Mouse (Mus musculus) adrenal gland (tissue): Measurements from ENCODE around the gene Nrap.
"Not testable (repeated sequence)": the region's sequence is repeated elsewhere in the genome, so short reads cannot be mapped to it uniquely, and the experiment has no call there.

Experiments used
- intact Hi-C: fragments of 180-260 bp; cut with DNase I; formaldehyde crosslinking; loops from one replicate; pipeline ENCODE4 v1.15.1; 2025

Nrap gene

GRCm38 (mm10) chr19:56366168-56366567 lies 23.7 kb downstream of the Nrap start:
- intact Hi-C loops, result no loop called here

GRCm38 (mm10) chr19:56364563-56364962 lies 25.3 kb downstream of the Nrap start:
- intact Hi-C loops, result no loop called here

GRCm38 (mm10) chr19:56363721-56364460 lies 25.9 kb downstream of the Nrap start:
- intact Hi-C loops, result no loop called here

- intact Hi-C loops, result no loop called here
Measured at GRCm38 (mm10) chr19:56358890-56359289, 30.9 kb downstream of the Nrap start.

- intact Hi-C loops, result not testable (repeated sequence)
Measured at GRCm38 (mm10) chr19:56357374-56357708, 32.5 kb downstream of the Nrap start.

- intact Hi-C loops, result no loop called here
Measured at GRCm38 (mm10) chr19:56356480-56357373, 33.1 kb downstream of the Nrap start.

GRCm38 (mm10) chr19:56355201-56355600 lies 34.6 kb downstream of the Nrap start:
- intact Hi-C loops, result no loop called here

- intact Hi-C loops, result no loop called here
Measured at GRCm38 (mm10) chr19:56353689-56354088, 36.1 kb downstream of the Nrap start.

GRCm38 (mm10) chr19:56349295-56349694 lies 40.5 kb downstream of the Nrap start:
- intact Hi-C loops, result no loop called here

- intact Hi-C loops, result no loop called here
Measured at GRCm38 (mm10) chr19:56346750-56347149, 43.1 kb downstream of the Nrap start.

- intact Hi-C loops, result no loop called here
Measured at GRCm38 (mm10) chr19:56346016-56346415, 43.8 kb downstream of the Nrap start.

- intact Hi-C loops, result no loop called here
Measured at GRCm38 (mm10) chr19:56343869-56344563, 45.8 kb downstream of the Nrap start.

GRCm38 (mm10) chr19:56342006-56342405 lies 47.8 kb downstream of the Nrap start:
- intact Hi-C loops, result no loop called here

GRCm38 (mm10) chr19:56336826-56337225 lies 53.0 kb downstream of the Nrap start:
- intact Hi-C loops, result no loop called here

- intact Hi-C loops, result no loop called here
Measured at GRCm38 (mm10) chr19:56336321-56336720, 53.5 kb downstream of the Nrap start.

- intact Hi-C loops, result no loop called here
Measured at GRCm38 (mm10) chr19:56326243-56326855, 63.5 kb downstream of the Nrap start.

- intact Hi-C loops, result no loop called here
Measured at GRCm38 (mm10) chr19:56325676-56326075, 64.2 kb downstream of the Nrap start.

- intact Hi-C loops, result no loop called here
Measured at GRCm38 (mm10) chr19:56321303-56321920, 68.4 kb downstream of the Nrap start.

- intact Hi-C loops, result no loop called here
Measured at GRCm38 (mm10) chr19:56320186-56320860, 69.5 kb downstream of the Nrap start.

GRCm38 (mm10) chr19:56319629-56320028 lies 70.2 kb downstream of the Nrap start:
- intact Hi-C loops, result no loop called here
